Mouse (Mus musculus) liver, adult 2 months (tissue): ENCODE measurements around the gene Ccdc81.

Experiments
- CTCF ChIP-seq: fragments of 200-500 bp; IDR thresholded peaks from 2 replicates; pipeline ENCODE4 v1.5.1; 2011; ENCODE audit warnings: low read depth, low read length, control low read depth
- POLR2A ChIP-seq: fragments of 200-500 bp; IDR thresholded peaks from 2 replicates; pipeline ENCODE4 v1.6.1; 2011; ENCODE audit warnings: low read length, control low read depth; ENCODE audit not compliant: insufficient read depth; ENCODE audit errors: extremely low read depth

DNA sequence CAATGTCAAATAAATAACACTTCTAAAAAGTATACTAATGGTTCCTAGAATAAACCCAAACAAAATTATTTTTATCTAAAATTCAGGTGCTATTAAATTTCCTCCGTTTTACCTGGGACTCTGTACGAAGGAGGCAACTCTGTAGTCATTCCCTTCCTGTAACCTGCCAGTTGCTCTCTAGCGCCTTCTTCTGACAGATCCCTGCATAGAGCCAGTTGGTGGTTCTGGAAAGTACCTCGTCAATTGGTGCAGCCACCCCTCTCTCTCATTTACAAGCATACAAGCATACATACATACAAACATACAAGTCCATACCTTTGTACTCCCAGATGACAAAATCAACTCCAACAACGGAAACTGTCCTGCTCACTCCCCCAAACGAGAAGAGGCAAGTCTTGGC, 59.9 kb downstream of the Ccdc81 start:
- peak; percentile 43; the same call in 1 of the 2 replicates for TF ChIP-seq CTCF
- TF ChIP-seq POLR2A, result no peak
